Mouse (Mus musculus) adrenal gland, postnatal 14 days (tissue): ENCODE results near the gene Nat10. TPM values are rescaled to one million over a fixed set of nuclear protein-coding genes. Genes with fewer than 3 reads are reported as not detected.

Source experiments
- DNase-seq: peaks from one replicate; pipeline ENCODE4 v3.0.0; 2021; ENCODE audit warnings: mixed read lengths
- long read RNA-seq, 2 experiments: library from polyadenylated mRNA; stranded (forward); transcript quantifications; one replicate each; pipeline ENCODE4 v2.0.0; 2021
- total RNA-seq: library from RNA; stranded (reverse); gene quantifications from 2 replicates; pipeline ENCODE4 v1.2.3, GENCODE M21; 2021

The Nat10 gene
- 40.4 TPM in 2 replicates for total RNA-seq
- long read RNA-seq, experiment 1, full-length matches to known transcripts: 20 of 36 reads
- long read RNA-seq, experiment 1, partial matches to known transcripts: 4 of 36 reads
- long read RNA-seq, experiment 1, other reads (novel, unspliced or antisense): 12 of 36 reads
- long read RNA-seq, experiment 2, transcript Nat10-201 (29 exons, 3,879 nt): major isoform, 15 of 22 reads
- long read RNA-seq, experiment 2, partial matches to known transcripts: 3 of 22 reads
- long read RNA-seq, experiment 2, other reads (novel, unspliced or antisense): 4 of 22 reads

DNA sequence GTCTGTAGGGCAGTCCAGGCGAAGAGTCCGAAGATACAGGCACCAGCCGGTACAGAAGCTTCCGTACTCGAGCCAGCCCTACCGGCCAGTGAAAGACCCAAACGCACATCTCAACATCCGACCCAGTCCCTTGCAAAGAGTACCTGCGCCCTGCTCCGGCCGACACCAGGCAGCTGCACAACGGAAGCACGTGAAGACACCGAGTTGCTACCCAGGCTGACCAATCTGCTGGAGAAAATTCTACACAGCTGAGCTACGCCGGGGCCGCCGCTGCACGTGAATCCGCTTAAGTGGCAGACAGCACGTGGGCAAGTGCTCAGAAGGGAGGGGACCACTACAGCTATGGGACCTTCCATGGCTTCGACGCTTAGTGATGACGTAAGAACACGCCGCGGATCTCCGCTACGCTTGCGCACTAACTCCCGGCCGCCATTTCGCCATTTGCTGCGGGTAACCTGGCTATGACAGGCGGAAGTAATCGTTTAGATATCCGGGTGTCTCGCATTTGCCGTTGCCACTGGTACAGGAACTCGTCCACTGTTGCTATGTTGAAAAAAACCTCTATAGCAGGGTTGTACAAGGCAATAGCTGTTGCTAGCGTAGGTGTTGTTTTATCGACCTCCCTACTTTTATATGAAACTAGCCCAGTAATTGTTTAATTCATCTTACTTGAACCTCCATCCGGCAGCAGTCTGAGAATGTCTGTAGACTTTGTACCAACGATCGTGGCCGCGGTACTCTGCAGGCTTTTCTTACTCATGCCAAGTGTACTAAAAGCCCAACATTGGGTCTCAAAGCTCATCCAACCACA lies at the start of gene Nat10:
Gene Nat10 (minus strand): TSS at position 365 of the 811 bp plus-strand sequence.
- peak; percentile 98 for DNase-seq

DNA sequence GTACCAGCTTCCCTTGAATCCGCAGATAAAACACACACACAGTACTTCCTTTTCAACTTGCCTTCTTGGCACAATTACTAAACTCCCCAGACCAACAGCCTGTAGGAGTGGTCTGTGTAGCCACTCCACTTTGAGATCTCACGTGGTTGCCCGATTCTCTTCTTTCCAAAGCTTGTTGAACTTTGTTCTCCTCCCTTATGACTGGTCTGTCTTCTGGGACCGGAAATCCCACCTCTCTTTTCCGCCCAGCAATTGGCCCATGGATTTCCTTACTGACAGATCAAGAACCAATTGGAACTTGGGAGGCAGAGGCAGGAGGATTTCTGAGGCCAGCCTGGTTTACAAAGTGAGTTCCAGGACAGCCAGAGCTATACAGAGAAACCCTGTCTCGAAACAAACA lies 49.3 kb upstream of the Nat10 start:
- DNase-seq: no peak

DNA sequence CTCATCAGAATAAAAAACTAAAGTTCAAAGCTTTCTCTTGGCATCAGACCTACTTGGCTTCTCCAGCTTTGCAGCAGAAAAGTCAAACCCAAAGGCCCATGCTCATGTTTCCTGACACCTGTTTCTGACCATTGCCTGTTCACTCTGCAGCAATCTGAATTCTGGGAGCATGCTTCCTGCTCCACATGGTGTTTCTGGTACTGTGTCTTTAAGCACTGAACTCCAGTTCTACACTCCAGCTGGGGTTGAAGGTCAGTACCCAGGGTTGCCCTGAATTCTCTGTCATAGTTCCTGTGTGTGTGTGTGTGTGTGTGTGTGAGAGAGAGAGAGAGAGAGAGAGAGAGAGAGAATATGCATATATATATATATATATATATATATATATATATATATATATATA lies 47.4 kb upstream of the Nat10 start:
- peak; percentile 37 for DNase-seq

DNA sequence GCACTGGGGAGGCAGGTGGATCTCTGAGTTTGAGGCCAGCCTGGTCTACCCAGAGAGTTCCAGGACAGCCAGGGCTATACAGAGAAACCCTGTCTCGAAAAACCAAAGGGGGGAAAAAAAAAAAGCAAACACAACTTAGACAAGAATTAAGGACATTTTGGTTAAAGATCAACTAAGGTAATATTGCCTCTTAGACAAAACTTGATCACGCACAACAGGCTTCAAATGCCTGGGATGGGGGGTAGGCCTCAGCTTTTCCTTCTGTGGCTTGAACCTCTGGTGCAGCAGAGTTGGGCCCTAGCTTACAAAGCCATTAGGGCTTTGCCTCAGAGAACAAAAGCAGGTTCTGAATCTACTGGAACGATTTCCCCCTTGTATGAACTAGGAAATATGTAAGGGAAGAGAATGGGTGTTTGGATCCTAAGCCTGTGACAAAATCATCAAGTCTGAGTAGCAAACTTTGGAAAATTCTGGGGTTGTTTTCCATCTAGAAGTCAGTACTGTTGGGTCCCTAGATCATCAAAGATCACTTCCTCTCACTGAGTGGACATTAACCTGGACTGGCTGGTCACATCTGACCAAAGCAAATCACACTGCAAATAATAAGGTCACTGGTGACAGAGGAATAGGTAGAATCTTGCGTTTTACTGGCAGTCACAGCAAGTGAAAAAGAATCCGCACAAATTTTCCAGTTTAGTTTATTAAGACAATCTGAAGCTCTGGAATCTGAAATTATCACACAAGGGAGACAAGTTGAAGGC lies 42.9 kb upstream of the Nat10 start:
- DNase-seq: no peak

DNA sequence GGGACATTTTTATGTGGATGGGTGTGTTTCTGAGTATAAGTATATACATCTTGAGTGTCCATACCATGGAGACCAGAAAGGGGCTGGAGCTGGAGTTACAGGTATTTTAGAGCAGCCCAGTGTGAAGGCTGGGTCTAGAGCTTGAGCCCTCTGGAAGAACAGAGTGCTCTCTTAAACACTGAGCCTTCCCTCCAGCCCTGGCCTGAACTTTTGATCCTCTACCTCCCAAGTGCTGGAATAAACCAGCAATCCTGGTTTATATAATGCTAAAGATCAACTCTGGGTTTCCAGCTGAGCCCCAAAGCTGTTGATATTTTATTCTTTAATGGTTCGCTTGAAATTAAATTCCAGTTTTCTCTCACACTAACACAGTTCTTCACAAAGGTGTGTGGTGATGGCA lies 41.4 kb upstream of the Nat10 start:
- DNase-seq: no peak

DNA sequence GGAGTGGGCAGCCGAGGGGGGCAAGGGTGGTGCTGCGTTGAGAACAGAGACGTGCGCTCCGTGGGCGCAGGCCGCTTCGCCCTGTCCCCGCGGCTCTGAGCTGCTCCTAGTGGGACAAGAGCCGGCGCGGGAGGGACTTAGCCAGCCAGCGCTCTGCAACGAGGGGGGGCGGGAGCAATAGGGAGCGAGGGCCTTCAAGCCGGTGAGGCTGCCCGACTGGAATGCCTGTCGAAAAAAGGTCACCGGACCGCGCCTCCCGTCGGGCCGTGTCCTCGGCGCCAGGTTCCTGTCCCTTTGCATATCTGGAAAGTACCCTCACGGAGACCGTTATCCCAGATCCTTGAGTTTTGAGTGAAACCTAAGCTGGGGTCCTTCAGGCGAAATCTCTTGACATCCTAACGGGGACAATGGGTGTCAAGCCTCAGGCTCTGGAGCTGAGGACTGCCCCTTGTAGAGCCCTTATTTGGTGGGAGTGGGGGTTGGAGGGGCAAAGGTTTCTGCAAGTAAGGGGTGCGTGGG lies 36.5 kb upstream of the Nat10 start, which contains the start of gene Caprin1:
Gene Caprin1 (minus strand): TSS at position 159 of the 519 bp plus-strand sequence.
- DNase-seq: peak; percentile 97

DNA sequence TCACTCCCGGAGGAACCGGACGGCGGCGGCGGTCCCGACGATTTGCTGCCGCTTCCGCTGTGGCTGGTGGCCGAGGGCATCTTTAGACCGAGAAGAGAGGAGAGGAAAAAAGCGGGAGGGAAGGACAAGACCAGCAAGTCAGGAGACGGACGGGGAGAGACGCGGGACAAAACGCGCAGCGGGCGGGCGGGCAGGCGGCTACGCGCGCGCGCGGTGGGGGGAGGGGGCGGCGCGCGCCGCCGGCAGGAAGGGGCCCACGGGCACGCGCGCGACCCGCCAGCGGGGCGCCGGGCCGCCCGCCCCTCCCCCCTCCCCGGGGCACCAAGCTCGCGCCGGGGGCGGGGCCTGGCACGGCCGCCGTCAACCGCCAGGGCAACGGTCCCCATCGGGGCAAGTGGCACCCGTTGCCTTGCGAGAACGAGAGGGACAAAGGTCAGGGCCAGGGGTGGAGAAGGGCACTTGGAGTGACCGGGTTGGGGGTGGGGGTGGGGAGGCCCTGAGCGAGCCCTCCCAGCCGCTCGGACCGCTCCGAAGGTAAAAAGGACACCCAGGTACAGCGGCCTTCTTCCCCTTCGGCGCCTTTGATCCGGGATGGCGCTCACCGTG lies 35.9 kb upstream of the Nat10 start:
- DNase-seq: peak; percentile 94

DNA sequence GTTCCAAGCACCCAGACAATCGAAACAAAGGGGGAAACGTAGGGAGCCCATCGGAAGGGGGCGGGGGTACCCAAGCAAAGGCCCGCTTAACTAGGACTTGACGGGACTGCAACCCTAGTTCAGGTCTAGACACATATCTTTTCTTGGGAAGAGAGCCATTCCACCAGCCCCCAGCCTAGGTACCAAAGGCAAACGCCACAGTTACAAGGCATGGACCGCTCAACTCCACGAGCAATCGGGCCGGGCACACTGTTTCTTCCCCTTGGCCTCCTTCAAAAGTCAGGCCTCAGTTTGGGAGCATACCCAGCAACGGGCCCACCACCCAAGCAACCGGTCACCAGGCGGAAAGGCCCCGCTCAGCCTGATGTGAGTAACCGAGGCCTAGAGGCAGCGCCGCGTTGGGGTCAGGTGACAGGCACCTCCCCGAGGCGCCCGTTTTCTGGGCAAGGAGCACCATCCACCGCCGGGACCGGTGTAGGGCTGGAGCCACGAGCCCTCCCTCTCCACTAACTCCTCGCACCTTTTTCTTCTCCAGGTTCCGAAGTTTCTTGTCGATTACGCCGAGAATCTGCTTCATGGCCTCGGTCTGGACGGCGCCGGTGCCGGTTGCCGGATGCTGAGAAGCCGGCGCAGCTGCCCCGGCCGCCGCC lies 35.3 kb upstream of the Nat10 start:
- peak; percentile 80 for DNase-seq

DNA sequence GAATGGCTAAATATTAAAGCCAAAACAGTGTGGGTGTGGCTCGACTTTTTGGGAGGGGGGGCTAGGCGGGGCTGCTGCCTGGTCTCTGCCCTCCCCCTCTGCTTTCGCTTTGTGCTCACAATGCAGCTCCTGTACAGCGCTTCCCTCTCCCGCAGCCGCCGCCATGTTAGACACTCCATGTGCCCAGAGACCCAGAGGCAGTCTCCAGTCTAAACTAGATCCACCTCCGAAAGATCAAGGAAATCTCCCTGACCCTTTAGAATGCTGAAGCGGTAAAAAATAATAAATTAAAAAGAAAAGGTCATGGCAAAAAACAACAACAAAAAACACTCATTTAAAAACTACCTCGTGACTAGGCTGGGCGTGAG lies 34.8 kb upstream of the Nat10 start:
- DNase-seq: peak; percentile 91

DNA sequence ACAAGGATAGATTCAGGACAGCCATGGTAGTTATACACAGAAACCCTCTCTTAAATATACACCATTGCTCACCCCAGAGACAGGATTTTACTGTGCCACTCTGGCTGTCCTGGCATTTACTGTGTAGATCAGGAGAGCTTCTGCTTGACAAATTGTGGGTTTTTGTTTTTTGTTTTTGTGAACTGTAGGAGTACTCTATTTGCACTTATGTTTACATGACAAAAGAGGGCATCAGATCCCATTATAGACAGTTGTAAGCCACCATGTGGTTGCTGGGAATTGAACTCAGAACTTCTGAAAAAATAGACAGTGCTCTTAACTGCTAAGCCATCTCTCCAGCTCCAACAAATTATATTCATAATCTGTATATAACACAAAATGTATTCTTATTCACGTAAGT lies 30.9 kb upstream of the Nat10 start:
- no peak for DNase-seq

DNA sequence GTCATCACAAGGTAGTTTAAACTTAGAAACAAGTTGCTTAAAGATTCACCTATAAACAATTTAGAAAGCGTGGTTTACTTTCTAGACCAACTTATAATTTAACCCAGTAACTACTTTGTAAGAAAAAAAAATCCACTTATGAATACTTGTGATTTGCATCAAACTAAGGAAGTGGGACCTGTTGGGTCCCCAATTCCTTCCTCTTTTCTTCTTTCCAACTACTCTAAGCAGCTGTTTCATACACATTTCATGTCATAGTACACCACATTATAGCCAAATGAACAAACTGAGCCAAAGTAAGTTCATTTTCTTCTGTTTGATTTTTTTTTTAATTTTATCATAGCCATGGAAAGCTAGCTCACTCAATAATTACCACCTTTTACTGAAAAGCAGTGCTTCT lies 24.7 kb upstream of the Nat10 start:
- DNase-seq: no peak

DNA sequence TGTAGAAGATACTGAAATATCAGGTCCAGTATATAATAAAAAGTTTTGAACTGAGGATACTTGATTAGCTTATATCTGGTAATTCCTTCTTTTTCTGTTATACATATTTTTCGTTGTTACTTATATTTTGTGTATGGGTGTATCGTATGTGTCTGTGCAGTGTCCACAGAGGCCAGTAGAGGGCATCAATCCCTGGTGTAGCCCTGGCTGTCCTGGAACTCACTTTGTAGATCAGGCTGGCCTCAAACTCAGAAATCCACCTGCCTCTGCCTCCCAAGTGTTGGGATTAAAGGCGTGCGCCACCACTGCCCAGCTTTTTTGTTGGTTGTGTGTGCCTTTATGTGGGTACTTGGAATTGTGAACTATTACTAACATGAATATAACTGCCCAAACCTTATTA lies 23.6 kb upstream of the Nat10 start:
- no peak for DNase-seq

DNA sequence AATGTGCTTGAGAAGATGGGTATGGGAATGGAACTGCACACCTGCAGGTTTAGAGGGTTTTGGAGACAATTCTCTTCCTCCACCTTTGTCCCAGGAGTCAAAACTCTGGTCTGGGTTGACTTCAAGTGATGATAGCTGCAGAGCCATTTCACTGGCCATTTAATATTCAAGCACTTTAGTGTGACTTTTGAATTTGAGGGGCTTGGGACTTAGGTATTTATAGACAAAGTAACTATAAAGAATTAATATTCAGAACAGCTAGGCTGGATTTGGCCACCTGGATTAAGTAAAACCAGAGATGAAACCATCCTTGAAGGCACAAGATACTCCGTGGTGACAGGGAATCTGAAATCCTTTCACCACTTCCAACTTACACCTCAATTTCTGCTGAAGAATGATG lies 1.4 kb upstream of the Nat10 start:
- no peak for DNase-seq

DNA sequence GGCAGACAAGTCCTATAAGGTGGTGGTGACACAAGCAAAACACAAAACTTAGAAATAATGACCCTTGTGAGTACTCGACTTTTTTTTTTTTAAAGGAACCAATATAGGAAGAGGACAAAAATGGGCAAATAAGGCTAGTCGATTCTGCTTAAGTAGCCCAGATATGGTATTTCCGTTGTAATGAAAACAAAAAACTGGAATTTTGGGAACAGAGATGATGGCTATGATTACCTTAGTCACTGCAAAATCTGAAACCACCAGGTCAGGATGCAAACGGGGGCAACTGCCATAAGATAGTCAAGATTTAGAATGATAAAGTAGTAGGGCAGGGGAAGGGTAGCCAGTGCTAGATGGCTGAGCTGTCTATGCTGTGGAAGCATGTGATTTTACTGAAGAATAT lies 923 bp upstream of the Nat10 start:
- DNase-seq: no peak

DNA sequence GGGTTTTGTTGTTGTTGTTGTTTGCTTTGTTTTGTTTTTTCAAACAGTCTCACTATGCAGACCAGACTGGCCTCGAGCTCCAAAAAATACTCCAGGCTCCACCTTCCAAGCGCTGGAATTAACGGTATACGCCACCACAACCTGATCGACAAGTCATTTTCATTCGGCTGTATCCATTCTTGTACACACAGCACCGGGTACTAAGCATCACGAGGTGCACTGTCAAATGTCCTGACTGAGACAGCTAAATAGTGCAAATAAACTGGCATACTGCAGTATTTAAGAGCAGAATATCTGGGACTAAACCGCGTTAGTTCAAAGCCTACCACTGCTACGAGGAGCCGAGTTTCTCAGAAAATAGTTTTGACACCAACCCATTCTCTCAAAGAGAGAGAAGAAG lies 649 bp downstream of the Nat10 start:
- no peak for DNase-seq

DNA sequence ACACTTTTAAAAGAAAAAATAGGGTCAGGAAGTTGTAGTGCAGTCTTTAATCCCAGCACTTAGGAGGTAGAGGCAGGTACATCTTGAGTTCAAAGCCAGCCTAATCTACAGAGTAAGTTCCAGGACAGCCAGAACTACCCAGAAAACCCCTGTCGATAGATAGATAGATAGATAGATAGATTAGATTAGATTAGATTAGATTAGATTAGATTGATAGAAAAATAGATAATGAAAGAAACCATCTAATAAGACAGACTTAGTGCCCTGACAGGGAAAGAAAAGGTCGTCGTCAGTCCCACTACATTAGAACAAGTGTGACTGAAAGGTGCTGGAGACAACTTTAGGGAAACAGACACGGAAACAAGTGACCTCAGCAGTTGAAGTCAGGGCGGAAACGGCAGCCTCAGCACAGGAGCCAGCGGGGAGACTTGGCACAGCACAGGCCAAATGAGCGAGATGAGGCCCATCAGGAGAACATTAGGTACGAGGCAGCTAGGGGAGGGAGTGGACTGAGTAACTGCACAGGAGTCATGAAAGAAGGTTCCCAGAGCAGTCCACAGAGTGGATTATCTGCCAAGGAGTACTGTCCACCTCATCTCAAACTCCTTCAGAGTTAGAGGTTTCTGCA lies 5.5 kb downstream of the Nat10 start:
- DNase-seq: no peak

DNA sequence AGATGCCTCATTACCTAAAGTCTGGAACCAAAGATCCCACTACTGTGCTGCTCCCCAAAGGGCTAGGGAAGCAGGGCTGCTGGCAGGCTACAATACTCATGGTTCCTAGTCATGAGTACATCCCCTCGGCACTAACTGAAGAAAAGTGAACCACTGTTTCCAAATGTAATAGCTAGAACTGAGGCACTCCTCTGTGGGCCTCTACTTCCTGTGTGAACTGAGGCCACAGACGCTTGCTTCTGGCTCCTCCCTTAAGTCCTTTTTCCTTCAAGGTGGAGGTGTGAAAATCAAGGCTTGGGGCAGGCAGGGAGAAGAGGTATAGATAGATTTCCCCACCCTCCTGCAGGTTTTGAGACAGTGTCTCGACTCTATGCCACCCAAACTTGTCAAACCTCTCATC lies 6.5 kb downstream of the Nat10 start:
- DNase-seq: no peak

DNA sequence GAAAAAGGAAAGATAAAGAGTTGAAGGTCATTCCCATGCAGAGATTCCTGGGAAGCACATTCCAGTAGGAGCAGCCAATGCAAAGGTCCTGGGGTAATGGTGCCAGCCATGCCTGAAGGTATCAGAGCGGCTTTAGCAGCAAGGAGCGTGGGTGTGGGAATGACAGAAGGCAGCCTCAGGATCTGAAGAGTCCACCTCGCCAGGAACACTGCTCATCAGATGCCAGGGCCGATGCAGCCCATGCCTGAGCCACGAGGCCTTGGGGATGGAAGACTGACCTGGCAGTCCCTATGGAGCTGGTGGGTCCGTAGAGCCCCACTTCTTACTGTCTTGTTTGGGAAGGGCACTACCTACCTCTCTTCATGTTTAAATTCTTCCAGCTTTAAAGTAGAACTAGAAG lies 9.3 kb downstream of the Nat10 start:
- DNase-seq: no peak

DNA sequence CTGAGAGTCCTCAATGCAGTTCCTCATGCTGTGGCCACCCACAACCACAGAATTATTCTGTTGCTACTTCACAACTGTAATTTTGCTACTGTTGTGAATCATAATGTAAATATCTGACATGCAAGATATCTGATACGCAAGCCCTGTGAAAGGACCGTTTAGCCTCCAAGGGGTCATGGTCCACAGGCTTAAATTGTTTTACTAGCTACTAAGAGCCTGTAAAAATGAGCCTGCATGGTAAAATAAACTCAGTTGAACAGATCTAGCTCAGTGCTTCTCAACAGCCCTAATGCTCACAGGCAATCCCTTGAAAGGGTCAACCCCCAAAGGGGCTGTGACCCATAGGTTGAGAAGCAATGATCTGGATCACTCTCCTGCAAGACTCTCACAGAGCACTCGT lies 12.0 kb downstream of the Nat10 start:
- DNase-seq: no peak

DNA sequence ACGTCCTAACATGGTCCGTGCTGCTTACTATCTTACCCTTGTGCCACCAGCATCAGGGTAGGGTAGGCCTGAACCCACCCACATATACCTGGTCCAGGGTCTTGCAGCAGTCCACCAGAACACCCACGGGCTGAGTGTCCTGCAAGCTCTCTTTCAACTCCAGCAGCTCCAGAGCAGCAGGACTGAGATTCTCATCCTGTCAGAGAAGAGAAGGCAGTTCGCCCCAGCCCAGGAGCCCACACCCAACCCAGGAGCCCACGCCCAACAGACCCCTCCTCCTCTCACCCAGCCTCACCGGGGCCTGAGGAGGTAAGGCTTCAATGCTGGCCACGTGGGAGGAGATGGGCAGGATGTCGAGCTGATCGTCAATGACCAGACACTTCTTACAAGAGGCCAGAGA lies 13.2 kb downstream of the Nat10 start:
- DNase-seq: no peak

DNA sequence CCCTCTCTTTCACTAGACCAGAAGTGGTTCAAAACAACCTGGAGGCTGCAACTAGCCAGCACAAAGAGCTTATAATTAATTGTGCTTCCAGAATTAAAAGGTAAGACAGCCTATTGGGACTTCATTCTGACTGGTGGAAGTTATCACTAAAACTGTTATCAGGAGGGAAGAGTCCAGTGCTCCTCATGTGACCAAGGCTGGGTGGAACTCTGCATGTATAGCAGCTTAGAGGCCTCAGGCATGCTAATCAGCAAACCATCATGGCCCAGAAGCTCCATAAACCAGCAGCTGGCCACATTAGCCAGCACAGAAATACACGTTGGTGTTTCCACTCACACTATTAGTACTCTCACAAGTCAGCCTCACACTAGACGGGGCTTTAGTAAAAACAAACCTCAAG lies 14.3 kb downstream of the Nat10 start:
- DNase-seq: no peak

DNA sequence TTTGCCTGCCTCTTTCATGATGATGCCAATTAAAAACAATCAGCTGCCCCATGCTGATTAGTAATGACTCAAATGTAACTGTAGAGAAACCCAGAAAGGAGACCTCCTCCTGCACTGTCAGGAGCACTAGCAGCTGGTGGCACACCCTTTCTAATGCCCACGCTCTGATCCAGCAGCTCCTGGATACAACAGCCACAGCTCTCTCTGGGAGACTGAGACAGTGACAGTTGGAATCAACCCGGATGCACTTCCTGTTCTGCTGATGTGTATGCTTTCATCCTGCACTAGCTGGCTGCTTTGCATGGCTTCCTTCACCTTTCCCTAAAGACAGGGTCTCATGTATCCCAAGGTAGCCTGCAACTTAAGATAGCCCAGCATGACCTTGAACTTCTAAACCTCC lies 15.0 kb downstream of the Nat10 start:
- DNase-seq: no peak
